Mouse (Mus musculus) mature B cell (primary cell): ENCODE results near the gene Syt13.

Source experiments
- in situ Hi-C: fragments of 300-500 bp; cut with MboI; formaldehyde crosslinking; loops from 2 replicates; pipeline ENCODE4 v1.14.3; 2019

Gene Syt13

DNA sequence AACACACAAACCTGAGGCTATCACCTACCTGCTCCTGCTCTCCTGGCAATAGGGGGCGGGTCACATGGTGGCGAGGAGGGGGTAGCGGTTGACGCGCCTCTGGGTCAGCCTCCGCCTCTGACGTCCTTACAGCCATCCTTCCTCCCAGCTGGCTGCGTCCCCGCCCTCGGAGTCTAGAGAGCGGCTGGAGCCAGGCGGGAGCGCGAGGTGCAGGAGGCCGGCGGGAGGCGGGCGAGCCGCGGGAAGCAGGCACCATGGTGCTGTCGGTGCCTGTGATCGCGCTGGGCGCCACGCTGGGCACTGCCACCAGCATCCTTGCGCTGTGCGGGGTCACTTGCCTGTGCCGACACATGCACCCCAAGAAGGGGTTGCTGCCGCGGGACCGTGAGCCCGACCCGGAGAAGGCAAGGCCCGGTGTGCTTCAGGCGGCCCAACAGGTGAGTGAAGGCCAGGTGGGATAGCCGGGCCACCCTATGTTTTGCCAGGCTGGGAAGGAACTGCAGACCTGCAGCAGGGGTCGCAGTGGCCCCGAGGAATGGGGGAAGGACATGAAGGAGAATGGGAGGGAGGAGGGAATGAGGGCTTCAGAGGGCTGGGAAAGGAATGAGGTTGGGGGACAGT lies at the start of gene Syt13:
Gene Syt13, plus strand, starts transcription at position 166 of the 621 bp plus-strand sequence.
- in situ Hi-C loops = loop anchor here (25.0 kb wide), 1 partner anchor 322 kb away; no protein-coding TSS in a partner anchor

DNA sequence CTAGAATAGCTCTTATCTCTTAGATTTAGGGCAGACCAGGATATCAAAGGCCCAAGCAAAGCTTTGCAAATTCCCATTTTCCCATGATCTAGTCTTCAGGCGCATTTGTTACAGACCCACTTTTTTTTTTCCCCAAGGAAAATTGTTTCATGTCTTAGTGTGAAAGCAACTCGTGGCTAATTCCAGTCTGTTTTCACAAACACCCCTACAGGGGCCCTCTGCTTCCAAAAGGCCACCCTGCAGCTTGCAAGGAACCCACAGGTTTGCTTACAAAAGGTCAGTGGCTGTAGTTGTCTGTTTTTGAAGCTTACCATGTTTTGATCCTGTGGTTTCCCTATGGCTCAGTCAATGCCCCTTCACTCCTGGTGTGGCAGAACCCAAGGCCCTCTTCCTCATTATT lies 48.3 kb upstream of the Syt13 start:
- in situ Hi-C loops = no loop called here

DNA sequence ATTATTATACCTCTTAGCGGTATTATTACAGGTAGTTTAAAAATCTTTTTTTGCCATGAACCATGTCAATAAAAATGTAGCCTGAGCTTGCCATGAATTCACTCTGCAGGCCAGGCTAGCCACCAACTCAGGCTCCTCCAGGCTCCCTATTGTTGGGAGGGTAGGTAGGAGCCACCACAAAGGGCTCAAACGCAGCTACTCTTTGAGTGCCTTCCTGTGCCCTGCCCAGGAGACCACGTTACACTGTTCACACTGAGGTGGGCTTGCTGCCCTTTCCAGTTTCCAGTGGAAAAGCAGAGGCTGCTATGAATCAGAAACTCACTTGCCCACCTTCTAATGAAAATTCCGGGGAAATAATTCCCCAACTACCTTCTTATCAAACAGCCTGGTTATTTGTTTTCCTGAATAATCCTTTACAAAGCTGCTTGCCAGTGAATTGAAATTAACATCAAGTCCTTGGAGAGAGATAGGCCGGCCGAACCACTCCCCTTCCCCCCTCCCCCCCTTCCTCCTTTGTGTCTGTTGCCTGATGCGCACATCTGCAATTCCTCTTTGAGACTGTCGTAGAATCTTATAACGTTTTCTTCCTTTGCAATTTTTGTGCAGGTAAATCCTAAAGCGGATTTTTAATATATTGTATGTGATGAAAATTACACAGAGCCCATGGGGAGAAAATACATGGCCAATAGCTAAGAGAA lies 44.6 kb upstream of the Syt13 start:
- in situ Hi-C loops = no loop called here

DNA sequence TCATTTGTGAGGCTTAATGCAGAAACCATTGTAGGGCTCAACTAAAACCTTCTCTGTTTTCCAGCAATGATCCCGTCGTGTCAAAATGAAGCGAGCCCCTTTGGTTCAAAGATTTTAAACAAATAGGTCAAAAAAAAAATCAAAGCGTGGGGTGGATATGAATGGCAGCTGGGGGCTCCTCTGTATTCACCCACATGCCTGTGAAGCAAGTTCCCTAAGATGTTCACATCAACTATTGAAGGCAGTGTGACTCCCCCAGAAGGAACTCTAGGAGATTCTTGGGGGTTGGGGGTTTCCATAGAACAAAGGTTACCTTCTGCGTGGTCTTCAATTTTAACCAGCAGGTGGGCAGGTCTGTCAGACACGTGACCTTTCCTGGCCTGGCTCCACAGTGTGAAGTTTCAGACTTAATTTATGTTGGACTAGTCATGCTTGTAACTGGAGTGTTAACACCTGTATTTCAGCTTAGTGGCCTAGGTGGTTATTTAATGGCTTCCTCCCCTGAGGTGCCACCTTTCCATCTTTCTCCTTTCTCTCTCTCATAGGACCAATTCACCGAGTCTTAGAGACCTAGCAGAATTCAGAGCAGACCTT lies 43.7 kb upstream of the Syt13 start:
- in situ Hi-C loops = no loop called here

DNA sequence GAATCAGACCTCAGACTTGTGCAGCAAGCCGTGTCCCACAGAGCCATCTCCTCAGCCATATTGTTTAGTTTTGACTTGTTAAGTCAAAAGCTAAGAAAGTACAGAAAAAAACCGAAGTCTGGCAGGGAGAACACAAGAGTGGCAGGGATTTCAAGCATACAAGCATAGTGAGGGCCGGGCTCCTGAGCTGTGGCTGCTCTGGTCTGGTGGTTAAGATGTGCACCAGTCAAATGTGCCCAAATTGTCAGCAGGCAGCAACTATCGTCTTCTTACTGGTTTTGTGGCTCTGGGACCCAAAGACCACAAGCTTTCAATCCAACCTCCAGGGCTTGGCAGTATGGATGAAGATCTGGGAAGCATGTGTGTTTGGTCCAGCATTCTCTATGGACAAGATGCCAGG lies 42.2 kb upstream of the Syt13 start:
- in situ Hi-C loops = no loop called here

DNA sequence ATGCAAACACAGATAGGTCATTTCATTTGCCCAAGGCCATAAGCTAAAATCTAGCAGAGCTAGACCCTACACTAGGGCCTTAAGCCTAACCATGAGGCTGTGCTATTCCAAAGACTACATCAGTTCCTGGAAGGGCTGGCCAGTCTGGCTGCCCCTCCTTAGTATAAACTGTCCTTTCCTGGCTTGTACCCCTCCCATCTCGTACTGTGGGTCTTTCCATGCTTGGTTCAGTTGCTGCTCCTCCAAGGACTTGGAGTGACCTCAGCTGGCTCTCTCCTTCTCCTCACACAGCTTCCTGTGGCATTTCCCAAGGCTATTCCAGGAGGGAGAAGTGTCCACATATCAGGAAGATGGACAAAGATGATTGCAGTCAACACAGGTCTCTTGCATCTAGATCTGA lies 40.3 kb upstream of the Syt13 start:
- in situ Hi-C loops = no loop called here

DNA sequence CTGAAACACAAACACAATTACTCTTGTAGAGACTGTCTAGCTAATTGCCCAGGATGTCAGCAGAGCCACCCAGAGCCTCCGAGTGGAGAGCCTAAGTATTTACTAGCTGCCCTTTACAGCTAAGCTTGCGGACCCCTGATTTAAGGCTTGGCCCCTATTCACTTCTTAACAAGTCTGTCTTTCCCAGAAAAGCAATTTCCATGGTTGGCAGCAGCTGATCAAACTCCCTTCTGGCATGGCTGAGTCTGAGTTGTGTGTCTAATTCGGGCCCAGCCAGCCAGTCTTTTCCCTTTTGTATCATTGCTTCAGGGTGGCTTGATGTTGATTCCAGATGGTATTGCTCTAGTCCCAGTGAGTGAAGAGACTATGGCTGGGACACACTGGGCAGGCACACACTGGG lies 37.4 kb upstream of the Syt13 start:
- in situ Hi-C loops = no loop called here

DNA sequence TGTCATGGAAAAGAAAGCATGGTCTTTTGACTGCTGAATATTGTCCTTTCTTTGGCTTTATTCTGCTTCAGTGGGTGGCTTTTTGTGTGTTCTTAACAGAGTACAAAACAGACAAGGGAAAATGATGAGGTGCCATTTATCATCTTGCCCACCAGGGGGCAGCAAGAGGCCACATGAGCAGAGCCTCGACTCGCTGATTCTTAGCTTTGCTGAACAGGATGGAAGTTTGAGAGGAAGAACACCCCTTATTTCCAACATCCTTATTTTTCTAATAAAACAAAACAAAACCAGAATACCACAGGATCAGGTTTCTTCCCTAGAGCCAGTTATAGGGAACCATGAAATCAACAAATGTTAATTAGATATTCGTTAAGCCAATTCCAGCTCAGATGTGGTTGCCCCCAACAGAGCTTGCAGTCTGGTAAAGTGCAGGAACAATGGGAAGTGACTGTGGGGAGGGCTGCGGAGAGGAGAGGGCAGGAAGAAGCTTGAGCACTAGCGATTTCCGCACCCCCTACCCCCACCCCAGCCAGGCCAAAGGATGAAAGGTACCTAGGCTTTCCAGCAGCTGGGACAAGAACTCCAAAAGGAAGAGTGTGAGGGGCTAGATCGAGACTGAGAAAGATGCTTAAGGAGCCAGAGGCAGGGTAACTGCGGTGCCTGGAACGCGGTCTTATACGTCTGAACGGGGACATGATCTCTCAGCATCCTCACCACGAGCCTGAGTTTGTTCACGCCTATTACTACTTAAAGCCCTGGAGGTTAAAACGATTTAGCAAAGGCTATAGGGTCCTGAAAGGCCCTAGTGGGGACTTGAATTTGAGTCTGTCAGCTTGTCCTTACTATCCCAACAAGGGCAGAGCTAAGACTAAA lies 31.6 kb upstream of the Syt13 start:
- in situ Hi-C loops = no loop called here

DNA sequence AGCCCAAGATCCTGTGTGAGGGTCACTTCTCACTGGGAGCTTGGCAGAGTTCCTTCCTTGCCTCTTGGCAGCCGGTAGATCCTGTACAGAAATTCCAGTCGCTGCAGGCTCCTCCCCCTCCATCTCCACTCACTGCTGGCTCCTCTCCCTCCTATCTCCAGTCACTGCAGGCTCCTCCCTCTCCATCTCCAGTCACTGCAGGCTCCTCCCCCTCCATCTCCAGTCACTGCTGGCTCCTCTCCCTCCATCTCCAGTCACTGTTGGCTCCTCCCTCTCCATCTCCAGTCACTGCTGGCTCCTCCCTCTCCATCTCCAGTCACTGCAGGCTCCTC lies 31.0 kb upstream of the Syt13 start:
- in situ Hi-C loops = no loop called here

DNA sequence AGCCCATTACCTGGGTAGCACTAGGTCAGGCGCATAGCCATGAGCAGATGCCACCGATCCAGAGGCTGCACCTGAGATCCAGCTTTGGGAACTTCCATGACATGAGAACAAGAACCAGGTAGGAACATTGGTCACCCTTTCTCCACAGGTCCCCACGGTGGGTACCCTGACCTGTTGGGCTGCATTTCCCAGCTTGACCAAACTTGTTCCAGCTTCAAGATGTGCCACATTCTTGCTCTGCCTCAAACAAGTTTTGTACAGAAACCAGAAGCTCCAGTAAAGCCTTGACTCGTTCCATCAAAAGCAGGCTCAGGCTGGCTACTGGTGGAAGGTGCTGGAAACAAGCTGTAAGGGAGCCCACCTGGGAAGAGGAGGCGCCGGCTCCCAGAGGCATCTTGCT lies 29.9 kb upstream of the Syt13 start:
- in situ Hi-C loops = no loop called here

DNA sequence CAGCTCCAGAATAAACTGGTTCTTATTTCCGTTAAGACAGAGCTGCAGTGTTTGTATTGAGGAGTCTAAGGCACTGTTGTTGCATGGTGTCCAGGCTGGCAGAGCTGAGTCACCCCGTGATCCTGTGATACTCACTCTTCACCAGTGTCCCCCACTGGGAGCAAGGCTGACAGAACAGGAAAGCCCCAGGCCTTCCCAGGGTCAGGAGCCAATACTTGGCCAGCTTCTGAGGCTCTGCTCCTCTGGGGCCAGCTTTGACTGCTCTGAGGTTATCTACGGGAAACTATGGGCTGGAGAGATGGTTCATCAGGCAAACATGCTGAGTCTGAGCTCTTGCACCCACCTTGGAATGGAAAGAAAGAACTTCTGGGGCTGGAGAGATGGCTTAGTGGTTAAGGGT lies 28.0 kb upstream of the Syt13 start:
- in situ Hi-C loops = no loop called here

DNA sequence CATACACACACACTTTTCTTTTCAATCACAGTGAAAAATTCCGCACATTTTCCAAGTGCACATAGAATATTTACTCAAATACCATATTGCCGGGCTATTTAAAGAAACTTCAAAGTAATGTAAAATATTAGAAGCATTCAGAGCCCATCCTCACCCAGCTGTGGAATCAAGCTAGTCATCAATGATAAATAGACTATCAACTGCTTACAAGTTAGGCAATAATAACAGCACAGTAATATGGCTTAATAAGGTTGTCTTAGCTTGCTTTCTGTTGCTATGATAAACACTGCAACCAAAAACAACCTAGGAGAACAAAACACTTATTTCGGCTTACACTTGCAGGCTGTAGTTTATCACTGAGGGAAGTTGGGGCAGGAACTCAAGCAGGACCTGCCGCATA lies 22.4 kb upstream of the Syt13 start:
- in situ Hi-C loops = no loop called here

DNA sequence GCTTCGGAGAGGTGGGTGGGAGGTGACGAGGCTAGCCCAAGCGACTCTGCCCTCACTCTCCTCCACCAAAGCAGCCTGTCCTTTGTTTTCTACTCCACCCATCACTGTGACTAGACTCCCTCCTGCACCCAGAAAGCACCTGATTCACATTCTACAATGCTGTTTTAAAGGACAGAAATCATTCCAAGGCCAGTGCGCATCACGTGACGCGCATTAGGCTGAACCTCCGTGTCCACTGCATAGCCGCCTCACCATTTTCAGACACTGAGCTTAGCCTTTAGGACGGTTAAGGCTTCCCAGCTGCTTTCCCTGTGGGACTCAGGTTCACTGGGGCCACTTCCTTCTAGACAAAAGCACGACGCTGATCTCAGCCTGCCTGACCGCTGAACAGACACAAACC lies 11.2 kb upstream of the Syt13 start:
- in situ Hi-C loops = loop anchor here (25.0 kb wide), 1 partner anchor 334 kb away; no protein-coding TSS in a partner anchor

DNA sequence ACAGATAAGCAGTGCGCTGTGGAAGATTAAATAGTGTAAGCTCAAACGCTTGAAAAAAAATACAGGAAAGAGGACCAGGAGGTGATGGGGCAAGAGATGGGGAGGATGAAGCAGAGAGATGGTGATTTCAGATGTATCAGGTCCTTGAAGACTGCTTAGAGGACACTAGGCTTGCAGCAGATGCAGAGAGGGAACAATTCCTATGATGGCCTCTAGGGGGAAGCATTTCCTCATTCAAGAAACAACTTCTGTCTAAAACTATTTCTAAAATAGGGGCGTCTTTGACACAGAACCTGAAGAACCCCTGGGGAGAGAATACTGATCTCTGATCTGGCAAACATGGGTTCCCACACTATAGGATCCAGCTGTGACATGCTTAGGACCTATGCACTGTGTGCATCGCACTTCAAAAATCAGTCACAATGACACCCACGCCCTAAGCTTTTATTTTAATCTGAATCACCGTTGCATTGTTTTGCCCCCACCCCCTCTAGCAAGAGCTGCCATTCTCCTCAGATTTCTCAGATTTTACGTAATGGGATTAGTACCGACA lies 10.5 kb upstream of the Syt13 start:
- in situ Hi-C loops = loop anchor here (25.0 kb wide), 1 partner anchor 333 kb away; no protein-coding TSS in a partner anchor

DNA sequence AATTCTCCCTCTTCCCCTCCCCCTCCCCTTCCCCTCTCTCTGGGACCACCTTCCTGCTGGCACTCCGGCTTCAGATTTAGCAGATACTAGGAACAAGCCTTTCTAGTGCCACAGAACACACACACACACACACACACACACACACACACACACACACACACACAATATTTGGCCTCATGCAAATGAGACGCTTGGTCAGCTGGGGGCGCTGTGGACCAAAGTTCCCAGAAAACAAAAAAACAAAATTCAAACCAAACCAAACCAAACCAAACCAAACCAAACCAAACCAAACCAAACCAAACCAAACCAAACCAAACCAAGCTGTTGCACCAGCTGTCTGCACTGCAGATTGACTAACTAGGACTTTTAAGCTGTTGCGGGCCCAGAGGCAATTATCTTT lies 4.5 kb upstream of the Syt13 start:
- in situ Hi-C loops = loop anchor here (25.0 kb wide), 1 partner anchor 327 kb away; no protein-coding TSS in a partner anchor

DNA sequence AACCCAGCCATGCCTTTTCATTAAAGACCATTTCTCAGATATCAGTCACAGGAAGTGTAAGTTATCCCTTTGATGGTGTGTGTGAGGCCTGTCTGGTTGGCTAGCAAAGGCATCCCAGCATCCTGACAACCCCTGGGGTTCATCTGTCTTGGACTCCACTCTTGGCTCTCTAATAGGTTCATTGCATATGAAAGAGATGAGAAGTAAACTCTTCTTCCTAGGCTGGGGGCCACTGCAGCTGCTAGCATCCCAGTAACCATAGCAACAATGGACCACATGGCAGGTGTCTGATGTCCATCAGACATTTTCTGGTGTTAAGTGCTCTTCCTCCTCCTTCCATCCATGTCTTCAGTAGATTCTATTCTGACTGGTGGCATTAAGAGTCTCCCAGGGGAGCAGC lies 2.6 kb upstream of the Syt13 start:
- in situ Hi-C loops = loop anchor here (25.0 kb wide), 1 partner anchor 325 kb away; no protein-coding TSS in a partner anchor

DNA sequence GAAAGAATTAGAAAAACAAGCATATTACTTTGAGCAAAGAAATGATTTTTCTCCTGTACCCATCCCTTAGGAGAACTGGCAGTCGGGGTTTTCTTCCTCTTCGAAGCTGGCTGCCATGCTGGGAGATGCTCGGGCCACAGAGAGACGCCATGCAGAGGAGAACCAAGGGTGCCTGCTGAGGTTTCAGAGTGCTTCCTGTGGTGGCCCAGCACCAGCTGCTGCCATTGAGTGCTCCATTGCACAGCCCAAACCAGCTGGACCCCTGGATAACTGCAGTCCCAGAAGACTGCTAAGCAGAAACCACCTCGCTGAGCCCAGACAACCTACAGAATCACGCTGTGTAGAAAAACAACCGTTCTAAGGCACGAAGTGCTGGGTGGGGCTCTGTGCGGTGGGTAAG lies 1.6 kb upstream of the Syt13 start:
- in situ Hi-C loops = loop anchor here (25.0 kb wide), 1 partner anchor 324 kb away; no protein-coding TSS in a partner anchor

DNA sequence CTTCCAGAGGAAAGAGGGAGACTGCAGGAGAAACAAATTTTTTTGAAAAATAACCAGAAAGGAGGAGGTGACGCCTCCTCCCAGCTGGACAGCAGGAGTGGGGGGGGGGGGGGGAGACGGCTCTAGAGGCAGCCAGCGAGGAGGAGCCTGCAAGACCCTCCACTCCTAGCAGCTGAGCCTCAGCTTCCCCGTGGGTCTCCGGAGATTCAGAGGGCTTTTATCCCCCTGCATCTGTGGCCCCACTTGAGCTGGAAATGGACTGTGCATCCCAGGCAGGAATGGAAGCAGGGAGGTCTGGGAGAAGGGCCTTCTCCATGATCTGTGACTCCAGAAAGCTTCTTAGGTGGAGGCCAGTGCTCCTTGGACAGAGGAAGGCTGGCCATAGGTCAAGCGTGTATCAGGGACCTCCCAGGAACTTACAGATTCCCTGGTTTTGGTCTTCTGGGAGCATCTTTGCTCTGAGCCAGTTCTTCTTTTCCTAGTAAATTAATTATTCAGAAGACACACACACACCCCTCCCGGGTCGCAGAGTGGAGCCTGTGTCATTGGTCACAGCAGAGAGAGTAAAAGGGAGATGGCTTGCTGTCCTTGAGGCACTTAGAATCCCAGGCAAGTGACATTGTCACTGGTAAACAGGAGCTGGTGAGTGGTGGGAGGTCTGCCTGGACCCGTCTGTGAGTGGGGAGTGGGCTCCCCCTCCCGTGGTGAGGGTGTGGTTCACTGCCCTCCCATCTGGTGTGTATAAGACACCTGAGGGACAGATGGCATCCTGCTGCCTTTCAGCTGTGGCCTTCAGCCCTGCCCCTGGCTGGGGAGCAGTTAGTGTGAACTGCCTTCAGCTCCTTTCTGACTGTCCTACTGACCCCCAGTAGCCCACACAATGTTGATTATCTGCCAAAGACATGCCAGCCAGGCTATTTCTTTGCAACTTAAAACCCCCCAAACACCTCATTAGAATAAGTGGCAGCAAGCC lies 1.0 kb downstream of the Syt13 start:
- in situ Hi-C loops = loop anchor here (25.0 kb wide), 1 partner anchor 321 kb away; no protein-coding TSS in a partner anchor

DNA sequence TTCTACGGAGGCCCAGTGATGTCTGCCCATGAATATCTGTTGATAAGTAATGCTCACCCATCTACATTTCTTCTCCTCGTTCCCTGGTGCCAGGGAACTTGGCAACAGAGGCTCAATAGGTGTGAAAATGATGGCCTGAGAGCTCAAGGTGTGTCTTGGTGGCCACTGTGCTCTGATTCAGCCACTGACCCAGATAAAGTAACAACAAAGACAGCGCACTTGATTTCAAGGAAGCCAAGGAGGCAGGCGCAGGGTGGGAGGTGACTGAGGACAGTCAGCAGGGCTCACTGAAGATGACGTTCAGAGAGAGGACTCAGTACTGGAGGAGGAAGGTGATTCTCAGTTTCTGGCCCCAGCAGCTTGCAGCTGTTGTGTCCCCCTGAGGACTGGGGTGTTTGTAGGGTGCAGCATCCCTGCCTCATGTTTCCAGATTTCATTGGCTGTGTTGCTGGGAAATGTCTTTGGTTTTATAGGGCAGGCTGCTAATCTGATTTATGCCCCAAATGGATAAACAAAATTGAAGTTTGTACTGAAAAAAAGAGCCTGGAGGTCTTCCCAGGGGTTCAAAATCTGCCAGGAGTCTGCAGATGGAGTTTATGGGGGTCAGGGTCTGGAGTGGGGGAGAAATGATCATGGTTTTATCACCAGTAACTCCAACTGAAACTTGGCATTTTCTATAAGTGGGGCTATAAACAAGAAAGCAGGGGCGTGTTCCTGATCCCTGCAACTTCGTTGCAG lies 2.7 kb downstream of the Syt13 start:
- in situ Hi-C loops = loop anchor here (25.0 kb wide), 1 partner anchor 320 kb away; no protein-coding TSS in a partner anchor

DNA sequence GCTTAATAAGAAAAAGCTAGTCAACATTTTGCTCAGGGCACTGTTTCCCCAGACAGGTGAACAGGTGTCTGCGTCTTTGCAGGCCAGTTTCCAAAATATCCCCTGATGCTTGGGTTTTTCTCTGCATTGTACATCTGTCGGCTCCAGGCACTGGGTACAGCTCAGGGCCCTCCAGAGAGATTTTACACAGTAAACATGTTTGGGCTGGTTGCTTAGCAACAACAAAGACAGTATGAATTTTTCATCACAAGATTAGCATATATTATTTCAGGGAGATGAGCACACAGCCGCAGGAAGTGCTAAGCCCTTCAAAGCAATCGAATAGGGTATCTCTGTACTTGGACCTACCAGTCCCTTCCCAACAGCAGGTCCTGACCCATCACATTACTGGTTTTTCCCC lies 5.8 kb downstream of the Syt13 start:
- in situ Hi-C loops = loop anchor here (25.0 kb wide), 1 partner anchor 317 kb away; no protein-coding TSS in a partner anchor
